Mouse (Mus musculus): ENCODE measurements around the gene Tacc3.

GRCm38 (mm10) chr5:33651017-33651416 lies 6.9 kb upstream of the Tacc3 start:
- TF ChIP-seq CTCF (IDR thresholded peaks at IDR 0.05; ENCODE audit: borderline replicate concordance, insufficient read depth, low read depth, low read length) (no peak), POLR2A (IDR thresholded peaks at IDR 0.05; ENCODE audit: borderline replicate concordance, insufficient read depth, low read length) (no peak)
